Mouse (Mus musculus) MEL (cell line): Measurements from ENCODE around the gene Gm20823.
"Not testable (repeated sequence)": the region's sequence is repeated elsewhere in the genome, so short reads cannot be mapped to it uniquely, and the experiment has no call there.

ENCODE experiments used
- NELFE ChIP-seq: IDR thresholded peaks from 2 replicates; pipeline ENCODE4 v1.6.1; 2011; ENCODE audit warnings: low read depth, low read length, improper control_type of control experiment
- POLR2A ChIP-seq, 2 experiments: IDR thresholded peaks; 2 replicates each; pipeline ENCODE4 v1.6.1; 2011 to 2012; ENCODE audit warnings: low read length in 2 of 2, mild to moderate bottlenecking in 2 of 2, control low read depth in 1 of 2, improper control_type of control experiment in 1 of 2, low read depth in 1 of 2, moderate library complexity in 1 of 2; ENCODE audit not compliant: control insufficient read depth in 1 of 2, insufficient read depth in 1 of 2, poor library complexity in 1 of 2
- TCF12 ChIP-seq: IDR thresholded peaks from 2 replicates; pipeline ENCODE4 v1.6.1; 2014; ENCODE audit warnings: low read depth, mild to moderate bottlenecking, inconsistent platforms, low read length, improper control_type of control experiment, moderate library complexity

GRCm38 (mm10) chrY:62464745-62465144 is at the start of gene Gm20823:
- not testable (repeated sequence) for TF ChIP-seq POLR2A (IDR thresholded peaks at IDR 0.05; ENCODE audit: control insufficient read depth in 1 of 2, insufficient read depth in 1 of 2, low read depth in 1 of 2, low read length in 2 of 2, poor library complexity in 1 of 2); TCF12; NELFE
